Mouse (Mus musculus): ENCODE results near the gene Bmp8a. TPM values are rescaled to one million over a fixed set of nuclear protein-coding genes. Genes with fewer than 3 reads are reported as not detected.

Gene Bmp8a
- polyA plus RNA-seq, 1 experiment from 2014 or later = 0.21 TPM

Other genes with a start within 250 kb of the Bmp8a start
- gene Bmp8b, start 238.1 kb downstream of the Bmp8a start, polyA plus RNA-seq (2015; fragmentation: Nextera tagmentation; extraction: Ambion mirVana) = 0.28 and 0.30 TPM in 2 replicates
- 0.06 TPM in 1 of 2 replicates, not detected in the other for gene Oxct2b, start 227.0 kb downstream of the Bmp8a start, polyA plus RNA-seq (2015; fragmentation: Nextera tagmentation; extraction: Ambion mirVana)
- gene Ppie, start 203.3 kb downstream of the Bmp8a start, polyA plus RNA-seq (2015; fragmentation: Nextera tagmentation; extraction: Ambion mirVana) = 33.4 and 34.3 TPM in 2 replicates
- not detected in 2 replicates for gene Hpcal4, start 160.0 kb downstream of the Bmp8a start, polyA plus RNA-seq (2015; fragmentation: Nextera tagmentation; extraction: Ambion mirVana)
- not detected in 2 replicates for gene Nt5c1a, start 141.7 kb downstream of the Bmp8a start, polyA plus RNA-seq (2015; fragmentation: Nextera tagmentation; extraction: Ambion mirVana)
- 1.1 and 1.2 TPM in 2 replicates for gene Heyl, start 109.7 kb downstream of the Bmp8a start, polyA plus RNA-seq (2015; fragmentation: Nextera tagmentation; extraction: Ambion mirVana)
- gene Pabpc4, start 80.9 kb downstream of the Bmp8a start, polyA plus RNA-seq (2015; fragmentation: Nextera tagmentation; extraction: Ambion mirVana) = 70.4 and 73.8 TPM in 2 replicates
- not detected in 2 replicates for gene Oxct2a, start 19.6 kb downstream of the Bmp8a start, polyA plus RNA-seq (2015; fragmentation: Nextera tagmentation; extraction: Ambion mirVana)